Mouse (Mus musculus): ENCODE results near the gene B3gat2.

DNA sequence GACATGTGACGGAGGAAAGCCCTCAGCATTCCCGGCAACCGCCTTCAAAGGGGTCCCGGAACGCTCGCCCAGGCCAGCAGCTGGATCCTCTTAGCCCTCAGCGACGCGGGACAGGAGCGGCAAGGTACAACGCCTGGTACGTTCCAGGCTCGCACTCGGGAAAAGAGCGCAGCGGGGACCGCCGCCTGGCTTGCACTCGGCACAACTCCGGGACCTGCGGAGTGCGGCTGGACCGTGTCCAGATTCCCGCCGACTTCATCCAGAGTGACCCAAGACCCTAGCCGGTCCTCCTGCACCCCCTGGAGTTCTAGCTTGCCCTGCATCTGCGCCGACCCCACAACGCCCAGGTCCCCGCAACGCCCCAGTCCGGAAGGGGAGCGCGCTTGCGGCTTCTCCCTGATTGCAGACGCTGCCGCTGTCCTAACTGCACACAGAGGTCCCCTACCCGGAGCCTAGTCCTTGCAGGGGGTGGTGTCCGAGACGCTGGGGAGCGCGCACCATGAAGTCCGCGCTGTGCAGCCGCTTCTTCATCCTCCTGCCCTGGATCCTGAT lies 659 bp downstream of the B3gat2 start:
- no peak for TF ChIP-seq POLR2A (IDR thresholded peaks at IDR 0.05; ENCODE audit: borderline replicate concordance, low read depth, low read length)
- no peak for TF ChIP-seq CTCF (IDR thresholded peaks at IDR 0.05; ENCODE audit: low read depth, low read length)
